Mouse (Mus musculus) v-Abl transformed pro-B cells (cell line): ENCODE measurements around the gene Suox.
"Not testable (repeated sequence)": the region's sequence is repeated elsewhere in the genome, so short reads cannot be mapped to it uniquely, and the experiment has no call there.

Experiments
- in situ Hi-C, 2 experiments: fragments of 400-800 bp; cut with MboI; formaldehyde crosslinking; loops; one replicate each; pipeline ENCODE4 v1.15.1; 2025; ENCODE audit not compliant: unreplicated experiment in 2 of 2

Gene Suox

DNA sequence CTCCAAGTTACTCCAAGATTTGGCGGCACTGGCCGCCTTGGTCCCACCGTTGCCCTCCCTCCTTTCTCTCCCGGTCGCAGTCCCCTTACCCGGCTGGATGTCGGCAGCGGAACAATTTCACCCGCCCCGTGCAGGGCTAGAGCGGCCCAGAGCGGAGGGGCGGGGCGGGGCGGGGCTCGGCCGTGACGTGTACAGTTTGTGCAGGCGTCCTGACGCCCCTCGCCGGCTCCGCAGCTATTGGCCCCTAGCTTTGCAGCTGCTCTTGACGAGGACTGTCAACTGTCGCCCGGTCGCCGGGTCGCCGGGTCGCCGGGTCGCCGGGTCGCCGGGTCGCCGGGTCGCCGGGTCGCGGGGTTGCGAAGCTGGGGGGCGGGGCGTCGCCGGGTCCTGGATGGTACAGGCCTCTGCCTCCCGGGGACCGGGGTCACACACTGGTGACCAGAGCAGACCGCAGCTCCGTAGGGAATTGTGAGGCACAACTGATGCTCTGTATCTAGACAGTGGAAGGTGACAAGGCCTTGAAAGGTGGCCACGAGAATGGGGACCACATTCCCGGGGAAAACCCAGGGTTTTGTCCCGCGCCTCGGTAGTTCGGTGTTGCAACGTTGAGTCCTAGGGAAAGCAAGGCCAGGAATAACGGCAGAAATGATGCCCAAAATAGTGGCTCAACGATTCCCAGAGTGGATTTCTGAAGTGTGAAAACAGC is at the start of gene Suox:
Gene Suox, minus strand, starts transcription at position 311 of the 706 bp plus-strand sequence.
- in situ Hi-C loops: loop anchor here (5.0 to 10.0 kb wide), 3 partner anchors 47 to 129 kb away; partner anchors contain the start of genes Rps26 (in 2 of the 2), Rpl41 (in 1 of the 2) and Zc3h10 (in 1 of the 2)

DNA sequence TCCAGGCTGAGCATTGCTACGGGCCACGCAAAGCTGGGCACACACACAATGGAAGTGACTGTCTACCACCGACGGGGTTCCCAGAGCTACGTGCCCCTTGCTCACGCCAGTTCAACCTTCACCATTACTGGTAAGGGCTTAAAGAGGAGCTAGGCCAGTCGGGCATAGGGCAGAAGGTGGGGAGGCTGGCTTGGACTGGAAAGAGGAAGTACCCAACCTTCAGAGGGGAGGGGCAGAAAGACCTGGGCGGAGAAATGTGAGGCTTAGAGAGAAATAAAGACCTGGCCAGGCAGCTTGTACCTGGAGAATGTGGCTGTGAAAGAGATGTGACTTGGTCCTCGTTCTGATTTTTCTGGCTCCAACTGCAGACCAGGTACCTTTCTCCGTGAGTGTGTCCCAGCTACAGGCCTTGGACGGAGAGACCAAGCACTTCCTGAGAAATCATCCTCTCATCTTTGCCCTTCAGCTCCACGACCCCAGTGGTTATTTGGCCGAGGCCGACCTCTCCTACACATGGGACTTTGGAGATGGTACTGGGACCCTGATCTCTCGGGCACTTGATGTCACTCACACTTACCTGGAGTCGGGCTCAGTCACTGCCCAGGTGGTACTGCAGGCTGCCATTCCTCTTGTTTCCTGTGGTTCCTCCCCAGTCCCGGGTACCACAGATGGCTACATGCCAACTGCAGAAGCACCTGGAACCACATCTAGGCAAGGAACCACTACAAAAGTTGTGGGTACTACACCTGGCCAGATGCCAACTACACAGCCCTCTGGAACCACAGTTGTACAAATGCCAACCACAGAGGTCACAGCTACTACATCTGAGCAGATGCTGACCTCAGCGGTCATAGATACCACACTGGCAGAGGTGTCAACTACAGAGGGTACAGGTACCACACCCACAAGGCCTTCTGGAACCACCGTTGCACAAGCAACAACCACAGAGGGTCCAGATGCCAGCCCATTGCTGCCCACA is 42.0 kb upstream of the Suox start:
- in situ Hi-C loops: no loop called here

DNA sequence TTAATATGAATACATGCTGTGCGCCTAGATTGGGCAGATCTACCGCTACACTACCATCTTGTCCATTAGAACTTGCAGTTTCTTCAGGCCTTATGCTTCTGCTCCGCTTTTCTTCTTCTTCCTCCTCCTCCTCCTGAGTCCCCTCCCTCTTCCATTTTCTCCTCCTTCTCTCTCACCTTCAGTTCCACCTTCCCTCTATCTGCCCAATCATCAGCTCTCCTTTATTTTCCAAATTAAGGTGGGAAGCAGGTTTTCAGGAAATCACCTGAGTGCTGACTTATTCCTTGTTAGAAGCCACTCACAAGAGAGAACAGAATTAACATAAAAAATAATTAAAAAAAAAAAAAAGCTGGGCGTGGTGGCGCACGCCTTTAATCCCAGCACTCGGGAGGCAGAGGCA is 37.4 kb upstream of the Suox start:
- in situ Hi-C loops: not testable (repeated sequence)

DNA sequence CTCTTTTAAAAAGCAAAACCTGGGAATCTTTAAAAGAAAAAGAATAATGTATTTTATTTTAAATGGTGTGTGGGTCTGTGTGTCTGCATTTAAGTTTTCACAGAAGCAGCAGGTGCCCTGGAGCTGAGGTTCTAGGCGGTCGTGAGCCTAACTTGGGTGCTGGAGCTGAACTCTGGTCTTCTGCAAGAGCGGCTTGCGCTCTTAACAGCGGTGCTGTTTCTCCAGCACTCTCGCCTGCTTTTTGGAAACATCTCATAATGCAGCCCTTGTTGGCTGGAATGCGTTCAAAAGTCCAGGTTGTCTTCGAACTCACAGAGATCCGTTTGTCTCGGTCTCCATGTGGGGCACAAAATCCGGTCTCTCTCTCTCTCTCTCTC is 31.4 kb upstream of the Suox start:
- in situ Hi-C loops: no loop called here

DNA sequence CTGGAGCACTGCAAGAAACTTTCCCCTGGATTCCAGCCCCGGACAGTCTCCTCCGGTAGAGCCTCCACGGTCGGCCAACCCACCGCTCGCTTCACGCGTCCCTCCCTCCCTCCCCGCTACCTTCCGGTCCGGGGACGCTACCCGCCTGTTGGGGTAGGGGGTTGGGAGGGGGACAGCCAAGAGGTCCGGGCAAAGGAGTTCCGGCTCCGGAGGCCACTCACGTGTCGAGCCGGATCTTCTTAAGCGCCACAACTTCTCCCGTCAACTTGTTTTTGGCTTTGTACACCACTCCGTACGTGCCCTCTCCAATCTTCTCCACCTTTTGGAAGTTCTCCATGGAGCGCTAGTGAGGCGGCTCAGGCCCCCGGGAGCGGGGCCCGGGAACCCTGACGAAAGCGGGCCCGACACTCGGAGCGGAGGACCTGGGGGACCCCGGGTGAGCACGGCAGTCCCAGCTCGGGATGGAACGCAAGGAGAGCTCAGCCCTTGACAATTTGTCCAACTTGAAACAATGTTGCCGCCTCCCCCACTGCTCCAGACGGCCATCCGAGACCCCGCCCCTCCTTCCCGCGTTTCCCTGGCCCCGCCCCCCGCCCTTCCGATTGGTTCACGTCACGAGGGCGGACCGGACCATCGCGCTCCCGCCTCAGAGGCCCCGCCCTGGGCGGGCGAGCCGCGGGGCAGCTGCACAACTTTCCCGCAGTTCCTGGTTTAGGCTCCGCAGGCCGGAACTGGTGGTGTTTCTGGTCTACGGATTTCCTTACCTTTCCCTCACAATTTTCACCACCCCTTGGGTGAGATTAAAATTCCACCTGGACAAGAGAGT is 30.8 kb upstream of the Suox start, which contains the start of gene Cdk2:
Gene Cdk2, minus strand, starts transcription at position 541 of the 826 bp plus-strand sequence.
- in situ Hi-C loops: loop anchor here in 1 of 2 experiments (5.0 kb wide), 1 partner anchor 38 kb away; the partner anchor contains the start of gene Dgka

DNA sequence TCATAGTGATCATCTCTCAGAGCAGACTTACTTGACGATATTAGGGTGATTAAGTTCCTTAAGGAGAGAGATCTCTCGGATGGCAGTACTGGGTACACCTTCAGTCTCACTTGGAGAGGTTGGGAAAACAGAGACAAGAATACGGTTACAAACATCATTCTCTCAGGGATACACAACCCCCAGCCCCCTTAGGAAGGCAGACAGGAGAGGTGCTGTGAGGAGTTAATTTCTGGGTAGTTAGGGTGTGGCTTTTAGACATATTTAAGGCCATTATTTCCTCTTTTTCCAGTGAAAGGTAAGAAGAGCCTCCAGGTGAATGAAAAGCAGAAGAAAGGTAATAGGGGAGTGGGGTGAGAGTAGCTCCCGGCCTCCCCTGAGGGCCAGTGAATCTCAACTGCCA is 30.0 kb upstream of the Suox start, which contains the start of gene Pmel:
Gene Pmel, plus strand, starts transcription at position 301 of the 400 bp plus-strand sequence.
- in situ Hi-C loops: loop anchor here in 1 of 2 experiments (5.0 kb wide), 1 partner anchor 38 kb away; the partner anchor contains the start of gene Dgka

DNA sequence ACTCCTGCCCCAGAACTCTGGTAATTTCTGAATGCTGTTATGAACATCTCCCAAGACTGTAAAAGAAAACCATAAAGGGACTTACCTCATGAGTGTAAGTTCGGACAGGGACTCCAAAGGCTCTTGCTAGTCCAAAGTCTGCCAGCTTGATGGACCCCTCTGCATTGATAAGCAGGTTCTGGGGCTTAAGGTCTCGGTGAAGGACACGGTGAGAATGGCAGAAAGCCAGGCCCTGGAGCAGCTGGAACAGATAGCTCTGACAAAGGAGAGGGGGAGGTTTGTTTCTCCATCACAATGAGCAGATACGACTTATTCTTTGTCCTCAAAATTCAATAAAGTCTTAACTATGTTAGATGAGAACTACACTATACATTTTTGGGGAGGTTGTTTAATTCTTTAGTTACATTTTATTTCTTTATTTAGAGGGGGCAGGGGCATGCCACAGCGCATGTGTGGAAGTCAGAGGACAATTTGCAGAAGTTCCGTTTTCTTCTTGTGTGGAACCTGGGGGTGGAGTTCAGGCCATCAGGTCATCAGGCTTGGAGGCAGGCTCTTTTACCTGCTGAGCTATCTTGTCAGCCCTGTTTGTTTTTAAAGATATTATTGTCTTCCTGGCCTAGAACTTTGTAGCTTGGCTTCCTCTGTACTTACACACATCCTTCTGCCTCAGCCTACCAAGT is 28.6 kb upstream of the Suox start:
- in situ Hi-C loops: loop anchor here in 1 of 2 experiments (5.0 kb wide), 1 partner anchor 40 kb away; the partner anchor contains the start of gene Dgka

DNA sequence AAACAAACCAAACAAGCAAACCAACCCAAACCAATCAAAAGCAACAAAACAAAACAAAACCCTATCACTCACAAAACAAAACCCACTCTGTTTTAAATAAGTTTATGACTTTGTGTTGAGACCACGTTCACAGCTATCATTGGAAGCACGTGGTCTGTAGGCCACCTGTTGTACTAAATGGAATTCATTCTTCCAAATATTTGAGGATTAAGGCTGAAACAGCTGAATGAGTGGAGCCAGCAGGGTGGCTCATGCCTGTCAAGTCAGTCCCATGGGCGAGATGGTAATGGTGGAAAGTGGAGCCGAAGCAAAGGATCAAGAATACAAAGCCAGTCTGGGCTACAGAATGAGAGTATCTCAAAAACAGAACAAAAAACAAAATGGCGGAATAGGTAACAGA is 26.8 kb upstream of the Suox start:
- in situ Hi-C loops: loop anchor here in 1 of 2 experiments (5.0 kb wide), 1 partner anchor 42 kb away; the partner anchor contains the start of gene Dgka

DNA sequence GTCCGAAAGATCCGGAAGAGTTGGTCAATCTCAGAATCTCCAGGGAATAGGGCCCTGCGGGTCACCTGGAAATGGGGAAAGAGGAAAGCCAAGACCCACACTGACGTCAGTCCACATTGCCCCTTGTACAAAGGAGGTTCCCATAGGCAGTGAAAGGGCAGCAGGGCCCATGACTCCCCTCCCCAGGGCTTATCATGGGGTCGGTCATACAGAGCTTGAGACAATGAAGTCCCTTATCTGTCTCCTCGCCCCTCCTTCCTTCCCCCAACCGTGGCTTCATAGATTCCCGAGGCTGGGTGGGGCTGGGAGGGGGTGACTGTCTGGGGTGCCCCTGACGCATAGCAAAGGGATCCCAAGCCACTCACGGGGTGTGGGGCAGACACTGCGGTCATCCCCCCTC is 25.7 kb upstream of the Suox start:
- in situ Hi-C loops: loop anchor here in 1 of 2 experiments (5.0 kb wide), 1 partner anchor 43 kb away; the partner anchor contains the start of gene Dgka

DNA sequence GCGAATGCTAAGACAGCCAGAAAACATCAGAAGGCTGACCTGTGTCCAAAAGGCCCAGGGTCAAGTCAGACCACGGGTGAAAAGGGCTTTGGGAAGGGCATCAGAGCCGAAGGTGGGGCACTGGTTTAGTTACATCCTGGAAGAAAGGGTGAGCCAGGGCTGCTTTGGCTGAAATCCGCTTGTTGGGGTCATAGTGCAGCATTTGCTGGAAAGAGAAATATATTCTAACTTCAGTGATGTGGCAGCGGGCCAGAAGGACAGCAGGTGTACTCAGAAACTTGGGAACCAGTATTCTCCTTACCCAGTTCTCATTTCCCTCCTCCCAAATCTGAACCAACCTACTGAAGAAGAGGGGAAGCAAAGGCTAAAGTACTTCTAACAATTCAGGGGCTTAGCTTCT is 25.1 kb upstream of the Suox start:
- in situ Hi-C loops: no loop called here

DNA sequence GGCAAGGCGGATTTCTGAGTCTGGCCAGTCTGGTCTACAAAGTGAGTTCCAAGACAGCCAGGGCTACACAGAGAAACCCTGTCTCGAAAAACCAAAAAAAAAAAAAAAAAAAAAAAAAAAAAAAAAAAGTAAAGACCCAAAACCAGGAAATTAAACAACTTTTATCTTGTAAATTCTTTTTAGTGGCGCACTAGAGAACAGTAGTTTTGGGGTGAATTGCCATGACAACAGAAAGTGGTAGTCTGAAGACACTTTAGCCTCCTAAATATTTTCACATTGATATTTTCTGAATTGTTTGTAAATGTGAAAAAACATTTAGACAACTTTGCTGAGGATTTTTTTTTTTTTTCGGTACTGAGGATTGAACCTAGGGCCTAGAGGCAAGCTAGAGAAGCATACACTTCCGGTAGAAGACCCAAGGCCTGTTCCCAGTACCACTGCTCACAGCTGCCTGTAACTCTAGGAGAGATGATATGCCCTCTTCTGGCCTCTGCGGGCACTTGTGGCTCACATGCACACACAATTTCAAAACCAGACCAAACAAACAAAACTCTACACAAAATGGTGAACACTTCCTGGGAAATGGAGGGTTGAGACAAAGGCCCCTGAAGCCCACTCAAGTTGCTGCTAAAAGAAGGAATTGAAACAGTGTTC is 23.3 kb upstream of the Suox start:
- in situ Hi-C loops: no loop called here

DNA sequence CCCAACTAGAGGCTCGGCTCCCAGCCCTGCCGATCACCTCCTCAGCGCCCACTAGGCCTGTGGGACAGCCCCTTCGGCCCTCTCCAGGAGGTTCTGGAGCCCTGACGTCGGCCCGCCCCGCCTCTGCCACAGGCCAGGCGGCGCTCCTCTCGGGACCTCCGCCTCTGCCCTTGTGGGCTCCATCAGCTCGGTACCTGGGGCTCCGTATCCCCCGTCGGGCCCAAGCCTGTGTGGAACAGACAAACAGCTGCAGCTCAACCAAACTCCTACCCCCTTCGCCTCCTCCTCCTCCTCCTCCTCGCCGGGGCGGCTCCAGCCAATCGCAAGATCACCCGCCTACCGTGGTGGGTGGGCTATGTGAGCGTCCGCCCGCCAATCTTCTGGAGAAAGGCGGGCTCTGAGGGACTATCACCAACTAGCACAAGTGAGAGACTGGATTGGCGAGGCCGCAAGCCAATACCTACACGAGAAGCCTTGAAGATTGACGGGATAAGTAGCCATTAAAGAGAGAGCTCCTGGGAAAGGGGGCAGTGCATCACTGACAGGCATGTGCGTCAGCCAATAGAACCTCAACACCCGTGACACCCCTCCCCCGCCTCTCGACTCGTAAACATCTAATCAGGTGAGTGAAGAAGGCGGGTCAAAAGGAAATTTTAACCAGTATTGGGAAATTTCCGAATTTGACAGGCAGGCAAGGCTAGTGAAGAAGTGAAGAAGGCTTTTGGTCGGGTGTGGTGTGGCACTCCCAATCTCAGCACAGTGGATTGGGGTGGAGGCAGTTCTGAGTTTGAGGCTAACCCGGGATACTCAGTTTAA is 22.3 kb upstream of the Suox start, which contains the start of gene Rab5b:
Gene Rab5b, minus strand, starts transcription at position 273 of the 816 bp plus-strand sequence.
- in situ Hi-C loops: no loop called here

DNA sequence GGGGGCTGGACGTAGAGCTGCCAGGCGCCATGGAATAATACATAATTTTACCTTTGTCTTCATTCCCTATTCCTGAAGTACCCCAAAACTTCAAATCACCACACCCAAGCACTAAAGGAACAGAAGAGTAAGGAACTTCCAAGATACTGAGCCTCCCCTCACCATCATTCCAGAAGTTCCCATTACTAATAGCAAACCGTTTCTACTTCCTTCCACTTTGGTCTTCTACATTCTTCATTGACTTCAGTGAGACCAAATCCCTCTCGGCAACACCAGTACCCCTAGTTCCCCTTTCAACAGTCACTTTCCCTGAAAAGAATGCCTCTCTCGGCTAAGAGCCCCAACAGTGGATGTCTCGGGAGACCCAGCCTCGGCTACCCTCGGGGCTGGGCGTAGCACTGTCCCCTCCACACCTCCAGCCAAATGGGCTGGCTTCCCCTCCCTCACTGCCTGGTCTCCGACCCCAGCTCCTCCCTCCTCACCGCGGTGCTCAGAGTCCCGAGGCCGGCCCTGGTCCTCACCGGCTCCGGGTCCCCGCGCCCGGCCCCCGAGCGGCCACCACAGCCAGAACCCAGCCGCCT is 21.6 kb upstream of the Suox start:
- in situ Hi-C loops: no loop called here

DNA sequence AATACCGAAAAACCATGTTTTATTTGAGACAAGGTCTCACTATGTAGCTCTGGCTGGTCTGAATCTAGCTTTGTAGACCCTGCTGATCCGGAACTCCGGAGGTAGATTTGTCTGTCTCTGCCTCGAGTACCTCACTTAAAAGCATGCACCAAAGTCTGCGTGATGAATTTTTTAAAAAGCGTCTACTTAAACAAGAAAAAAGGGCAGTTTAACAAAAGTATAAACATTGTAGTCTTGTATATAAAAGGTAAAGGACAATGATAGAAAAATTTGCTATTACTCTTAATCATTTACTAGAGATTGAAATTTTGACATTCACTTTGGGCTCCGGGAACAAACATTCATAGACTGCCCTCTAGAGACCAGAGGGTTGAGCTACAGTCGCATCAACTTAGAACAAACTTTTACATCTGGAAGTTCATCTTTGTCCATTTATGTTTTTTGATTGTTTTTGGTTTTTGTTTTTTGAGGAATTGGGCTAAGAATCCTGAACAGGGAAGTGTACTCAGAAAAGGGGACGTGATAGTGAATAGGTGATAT is 666 bp upstream of the Suox start:
- in situ Hi-C loops: loop anchor here (5.0 to 10.0 kb wide), 3 partner anchors 47 to 130 kb away; partner anchors contain the start of genes Rps26 (in 2 of the 2), Rpl41 (in 1 of the 2) and Zc3h10 (in 1 of the 2)

DNA sequence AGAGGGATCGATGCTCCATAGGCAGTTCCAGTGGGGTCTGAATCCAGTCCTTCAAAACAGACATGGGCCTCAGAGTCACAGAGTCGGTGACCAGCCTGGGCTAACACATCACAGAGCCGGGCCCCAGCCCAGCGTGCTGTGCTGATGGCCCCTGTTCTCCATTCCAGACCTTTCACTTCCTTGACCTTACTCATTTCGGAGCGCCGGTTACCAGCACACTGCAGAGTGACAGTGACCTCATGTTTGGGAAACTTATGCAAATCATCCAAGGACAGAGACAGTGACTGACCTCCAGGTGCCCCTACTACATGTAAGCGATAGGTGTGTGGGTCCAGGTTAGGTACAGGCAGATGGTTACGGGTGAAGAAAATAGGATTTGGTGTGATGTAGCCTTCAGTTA is 2.7 kb downstream of the Suox start:
- in situ Hi-C loops: loop anchor here (5.0 to 10.0 kb wide), 3 partner anchors 44 to 126 kb away; partner anchors contain the start of genes Rps26 (in 2 of the 2), Rpl41 (in 1 of the 2) and Zc3h10 (in 1 of the 2)

DNA sequence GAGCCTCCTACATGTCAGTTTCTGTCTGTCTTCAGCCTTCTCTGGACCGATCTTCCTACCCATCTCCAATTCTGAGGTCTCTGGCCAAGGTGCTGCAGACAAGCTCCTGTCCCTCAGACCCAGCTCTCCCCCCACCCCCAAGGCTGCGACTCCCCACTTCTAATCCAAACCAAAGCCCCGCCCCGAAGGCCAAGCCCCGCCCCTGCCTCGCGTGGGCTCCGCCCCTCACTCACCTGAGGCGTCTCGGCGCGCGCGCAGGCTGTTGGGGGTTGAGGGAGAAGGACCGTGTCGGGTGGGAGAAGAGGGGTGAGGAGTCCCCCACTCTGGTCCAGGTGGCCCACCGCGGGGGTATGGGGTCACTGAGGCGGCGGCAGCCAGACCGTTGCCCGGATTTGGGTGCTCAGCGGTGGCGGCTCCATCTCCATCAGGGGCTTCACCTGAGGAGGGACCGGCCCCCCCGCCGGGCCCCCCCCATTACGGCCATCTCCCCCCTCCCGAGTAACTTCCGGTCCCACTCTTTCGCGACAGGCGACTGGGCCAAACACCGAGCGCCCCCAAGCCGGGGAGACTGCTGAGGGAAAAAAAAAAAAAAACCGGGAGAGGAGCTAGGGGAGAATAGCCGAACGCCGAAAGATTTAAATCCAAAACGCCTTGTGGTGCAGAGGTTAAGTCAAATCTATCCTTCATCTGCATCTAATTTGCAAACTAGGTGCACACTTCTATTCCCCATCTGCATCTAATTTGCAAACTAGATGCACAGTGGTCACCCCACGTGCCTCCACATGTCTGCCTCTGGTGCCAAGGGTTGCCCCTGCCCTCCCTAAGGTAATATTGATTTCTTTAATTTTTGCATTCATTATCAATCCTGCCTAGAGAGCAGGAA is 4.8 kb downstream of the Suox start:
- in situ Hi-C loops: no loop called here
